Mouse (Mus musculus) liver, embryonic 14.5 days (tissue): ENCODE data around the gene Scnn1b. TPM values are rescaled to one million over a fixed set of nuclear protein-coding genes. Genes with fewer than 3 reads are reported as not detected.

Source experiments
- ATAC-seq: fragments of 200-750 bp; cut with Nextera tagmentation; 2 replicates; pipeline ENCODE4 v1.8.0; 2017; ENCODE audit warnings: moderate number of reproducible peaks, mild to moderate bottlenecking, moderate library complexity; ENCODE audit not compliant: insufficient read depth
- DNase-seq, 3 experiments: peaks; one replicate each; pipeline ENCODE4 v3.0.0-alpha.2; 2012 to 2013; ENCODE audit warnings: low read depth in 3 of 3, low spot score in 3 of 3
- H3K27ac ChIP-seq: fragments of 300-500 bp; sonication (generic); 2 replicates; pipeline ENCODE4 v1.5.1; 2014; ENCODE audit warnings: moderate library complexity, mild to moderate bottlenecking, control low read depth, inconsistent platforms
- H3K27me3 ChIP-seq: fragments of 300-500 bp; sonication (generic); 2 replicates; pipeline ENCODE4 v1.6.1; 2014; ENCODE audit warnings: mild to moderate bottlenecking, low read length, moderate library complexity; ENCODE audit not compliant: control insufficient read depth, insufficient read depth
- H3K36me3 ChIP-seq: fragments of 300-500 bp; sonication (generic); replicated peaks from 2 replicates; pipeline ENCODE4 v1.6.1; 2014; ENCODE audit warnings: low read depth; ENCODE audit not compliant: control insufficient read depth, insufficient read depth
- H3K4me1 ChIP-seq, 2 experiments: fragments of 200-500 bp in 1 of 2; fragments of 300-500 bp in 1 of 2; sonication (generic) in 1 of 2; replicated peaks; 2 replicates each; pipeline ENCODE4 v1.6.1; 2012 to 2014; ENCODE audit warnings: antibody characterized with exemption in 1 of 2, inconsistent platforms in 1 of 2, low read length in 1 of 2; ENCODE audit not compliant: control insufficient read depth in 2 of 2, insufficient read depth in 2 of 2
- H3K4me2 ChIP-seq: fragments of 300-500 bp; sonication (generic); 2 replicates; pipeline ENCODE4 v1.6.1; 2014; ENCODE audit warnings: low read depth, mild to moderate bottlenecking, control low read depth, moderate library complexity
- H3K4me3 ChIP-seq, 2 experiments: fragments of 200-500 bp in 1 of 2; fragments of 300-500 bp in 1 of 2; sonication (generic) in 1 of 2; 2 replicates each; pipeline ENCODE4 v1.5.1; 2012 to 2014; ENCODE audit warnings: low read depth in 2 of 2, low read length in 2 of 2, mild to moderate bottlenecking in 2 of 2, control low read depth in 1 of 2, inconsistent platforms in 1 of 2, moderate library complexity in 1 of 2; ENCODE audit not compliant: insufficient read depth in 1 of 2
- H3K9ac ChIP-seq: fragments of 300-500 bp; sonication (generic); replicated peaks from 2 replicates; pipeline ENCODE4 v1.6.1; 2014; ENCODE audit warnings: mild to moderate bottlenecking, control low read depth, moderate library complexity
- H3K9me3 ChIP-seq: fragments of 300-500 bp; sonication (generic); 2 replicates; pipeline ENCODE4 v1.6.1; 2016; ENCODE audit warnings: low read length, mixed read lengths; ENCODE audit not compliant: control insufficient read depth
- CTCF ChIP-seq: IDR thresholded peaks from 2 replicates; pipeline ENCODE4 v1.5.1; 2016; ENCODE audit warnings: antibody characterized with exemption, low read depth, control low read depth
- EP300 ChIP-seq: IDR thresholded peaks from 2 replicates; pipeline ENCODE4 v1.6.1; 2016; ENCODE audit warnings: antibody characterized with exemption, low read depth
- WGBS: fragments of 180-500 bp; shearing (Covaris S2); extraction: QIAGEN DNeasy Blood & Tissue Kit; methylation state at CpG from one replicate; pipeline ENCODE4 v1.1.7; 2014; ENCODE audit not compliant: insufficient replicate concordance; 5-methylcytosine and 5-hydroxymethylcytosine counted together
- polyA plus RNA-seq, 2 experiments: library from polyadenylated mRNA; depleted of rRNA in 1 of 2; stranded (reverse) in 1 of 2; unstranded in 1 of 2; fragments of >200 nt; fragmentation: Nextera tagmentation in 1 of 2; extraction: Ambion mirVana in 1 of 2; gene quantifications; 2 replicates each; pipeline versions ENCODE4 v1.2.1 to v1.2.3; 2012 to 2014

Scnn1b gene
- polyA plus RNA-seq, 2 experiments, result 0.01 TPM; not detected in 1

GRCm38 (mm10) chr7:121961913-121962570 is 97.2 kb downstream of the Scnn1b start:
- H3K27me3 ChIP-seq, result no peaks in the 10 kb centered on the region
- ATAC-seq, result no peak
- no peak overlapping the region for H3K4me2 ChIP-seq
- TF ChIP-seq EP300, result no peak
- no peak for TF ChIP-seq CTCF
- no peaks in the 10 kb centered on the region for H3K9me3 ChIP-seq
- no peak for DNase-seq
- no peaks in the 10 kb centered on the region for H3K4me1 ChIP-seq
- no peak overlapping the region for H3K9ac ChIP-seq
- 66% methylated on average over 7 of the region's 7 CpGs for WGBS
- no peak overlapping the region for H3K4me3 ChIP-seq
- no peak overlapping the region for H3K27ac ChIP-seq
- peaks cover 4% of the 10 kb centered on the region for H3K36me3 ChIP-seq

GRCm38 (mm10) chr7:121962571-121962959 is 97.7 kb downstream of the Scnn1b start:
- Histone ChIP-seq H3K4me1 (no peaks in the 10 kb centered on the region), H3K27me3 (no peaks in the 10 kb centered on the region), H3K36me3 (peaks cover 4% of the 10 kb centered on the region), H3K9me3 (no peaks in the 10 kb centered on the region), H3K27ac (no peak overlapping the region), H3K4me3 (no peak overlapping the region), H3K9ac (no peak overlapping the region), H3K4me2 (no peak overlapping the region)
- DNase-seq, result no peak
- WGBS, result 59% methylated on average over 3 of the region's 3 CpGs
- no peak for ATAC-seq
- no peak for TF ChIP-seq CTCF
- TF ChIP-seq EP300, result no peak

- 60% methylated on average over 6 of the region's 6 CpGs for WGBS
- Histone ChIP-seq H3K4me3 (no peak overlapping the region), H3K9ac (no peak overlapping the region), H3K4me2 (no peak overlapping the region), H3K4me1 (peaks cover 4 to 12% of the 10 kb centered on the region in 2 experiments; a peak in 3 of 4 replicates), H3K36me3 (peaks cover 4% of the 10 kb centered on the region), H3K9me3 (no peaks in the 10 kb centered on the region), H3K27ac (no peak overlapping the region), H3K27me3 (no peaks in the 10 kb centered on the region)
- ATAC-seq (no peak), DNase-seq (no peak)
- TF ChIP-seq EP300, result no peak
- peak; percentile 46 for TF ChIP-seq CTCF
Measured at GRCm38 (mm10) chr7:121963883-121964398, 99.1 kb downstream of the Scnn1b start.

- 47% methylated on average over 7 of the region's 7 CpGs for WGBS
- no peak overlapping the region for H3K9ac ChIP-seq
- H3K36me3 ChIP-seq, result peaks cover 9% of the 10 kb centered on the region
- TF ChIP-seq EP300 (no peak), CTCF (no peak)
- no peak overlapping the region for H3K27ac ChIP-seq
- H3K4me3 ChIP-seq, result no peak overlapping the region
- DNase-seq, result no peak
- no peak for ATAC-seq
- no peaks in the 10 kb centered on the region for H3K9me3 ChIP-seq
- H3K4me1 ChIP-seq, result peaks cover 9 to 18% of the 10 kb centered on the region in 2 experiments; a peak in 3 of 4 replicates
- H3K27me3 ChIP-seq, result no peaks in the 10 kb centered on the region
- H3K4me2 ChIP-seq, result no peak overlapping the region
Measured at GRCm38 (mm10) chr7:121966169-121966568, 101.3 kb downstream of the Scnn1b start.

Other genes with a start within 250 kb of the Scnn1b start
- gene Usp31, start 157.8 kb upstream of the Scnn1b start, polyA plus RNA-seq (2012; rRNA removed), result 1.7 and 2.3 TPM in 2 replicates
- gene Usp31, start 157.8 kb upstream of the Scnn1b start, polyA plus RNA-seq (2014; fragmentation: Nextera tagmentation; extraction: Ambion mirVana), result 1.1 TPM in 2 replicates
- gene Scnn1g, start 130.6 kb upstream of the Scnn1b start, polyA plus RNA-seq (2012; rRNA removed), result not detected in 2 replicates
- gene Scnn1g, start 130.6 kb upstream of the Scnn1b start, polyA plus RNA-seq (2014; fragmentation: Nextera tagmentation; extraction: Ambion mirVana), result not detected in 2 replicates
- gene Cog7, start 116.7 kb downstream of the Scnn1b start, polyA plus RNA-seq (2012; rRNA removed), result 5.6 and 7.2 TPM in 2 replicates
- gene Cog7, start 116.7 kb downstream of the Scnn1b start, polyA plus RNA-seq (2014; fragmentation: Nextera tagmentation; extraction: Ambion mirVana), result 4.7 and 4.8 TPM in 2 replicates
- gene Gga2, start 156.2 kb downstream of the Scnn1b start, polyA plus RNA-seq (2012; rRNA removed), result 21.9 and 23.5 TPM in 2 replicates
- 18.2 and 21.4 TPM in 2 replicates for gene Gga2, start 156.2 kb downstream of the Scnn1b start, polyA plus RNA-seq (2014; fragmentation: Nextera tagmentation; extraction: Ambion mirVana)
- gene Ubfd1, start 202.1 kb downstream of the Scnn1b start, polyA plus RNA-seq (2012; rRNA removed), result 11.3 and 11.7 TPM in 2 replicates
- gene Ubfd1, start 202.1 kb downstream of the Scnn1b start, polyA plus RNA-seq (2014; fragmentation: Nextera tagmentation; extraction: Ambion mirVana), result 16.9 and 20.5 TPM in 2 replicates
- 3.7 and 4.0 TPM in 2 replicates for gene Ears2, start 202.2 kb downstream of the Scnn1b start, polyA plus RNA-seq (2012; rRNA removed)
- 6.9 and 7.9 TPM in 2 replicates for gene Ears2, start 202.2 kb downstream of the Scnn1b start, polyA plus RNA-seq (2014; fragmentation: Nextera tagmentation; extraction: Ambion mirVana)
- 32.6 and 58.5 TPM in 2 replicates for gene Ndufab1, start 236.8 kb downstream of the Scnn1b start, polyA plus RNA-seq (2012; rRNA removed)
- gene Ndufab1, start 236.8 kb downstream of the Scnn1b start, polyA plus RNA-seq (2014; fragmentation: Nextera tagmentation; extraction: Ambion mirVana), result 419 and 440 TPM in 2 replicates